Mouse (Mus musculus): Measurements from ENCODE around the gene Akr1c13. TPM values are rescaled to one million over a fixed set of nuclear protein-coding genes. Genes with fewer than 3 reads are reported as not detected.

Akr1c13 gene
- polyA plus RNA-seq (2017; shearing (Covaris generic)): 10.0 TPM

DNA sequence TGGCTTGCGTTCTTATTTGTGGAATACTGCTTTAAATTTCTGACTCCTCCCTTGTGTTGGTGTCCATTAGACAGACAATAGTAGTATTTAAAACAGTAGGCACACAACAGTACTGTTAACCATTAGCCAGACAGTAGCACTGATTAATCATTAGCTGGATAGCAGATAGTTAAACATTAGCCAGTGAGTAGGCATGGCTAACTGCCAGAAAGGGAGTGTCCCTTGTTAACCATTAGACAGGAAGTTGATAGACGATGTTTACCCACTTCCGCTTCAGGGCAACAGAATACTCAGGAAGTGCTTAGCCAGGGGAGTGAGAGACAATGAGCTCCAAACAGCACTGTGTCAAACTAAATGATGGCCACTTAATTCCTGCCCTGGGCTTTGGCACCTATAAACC is at the start of gene Akr1c13:
Gene Akr1c13 (plus strand): TSS at position 247 of the 400 bp plus-strand sequence.

DNA sequence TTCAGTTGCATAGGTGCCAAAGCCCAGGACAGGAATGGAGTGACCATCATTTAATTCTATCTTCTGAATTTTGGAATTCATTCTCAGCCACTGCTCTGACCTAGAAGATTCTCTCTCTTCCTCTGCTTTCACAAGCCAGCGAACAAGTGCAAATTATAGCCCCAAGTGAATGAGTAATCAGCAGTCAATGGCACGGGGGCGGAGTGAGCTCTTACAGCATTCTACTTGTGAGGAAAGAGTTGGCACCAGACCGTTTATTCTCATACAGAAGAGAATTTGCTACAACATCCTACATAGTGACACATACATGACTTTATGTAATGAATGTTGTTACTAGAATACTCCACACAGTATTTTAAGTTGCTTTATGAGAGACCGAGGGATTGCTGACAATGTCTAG is 40.4 kb upstream of the Akr1c13 start, which contains the start of gene Akr1c18:
Gene Akr1c18 (minus strand): TSS at position 137 of the 400 bp plus-strand sequence.

DNA sequence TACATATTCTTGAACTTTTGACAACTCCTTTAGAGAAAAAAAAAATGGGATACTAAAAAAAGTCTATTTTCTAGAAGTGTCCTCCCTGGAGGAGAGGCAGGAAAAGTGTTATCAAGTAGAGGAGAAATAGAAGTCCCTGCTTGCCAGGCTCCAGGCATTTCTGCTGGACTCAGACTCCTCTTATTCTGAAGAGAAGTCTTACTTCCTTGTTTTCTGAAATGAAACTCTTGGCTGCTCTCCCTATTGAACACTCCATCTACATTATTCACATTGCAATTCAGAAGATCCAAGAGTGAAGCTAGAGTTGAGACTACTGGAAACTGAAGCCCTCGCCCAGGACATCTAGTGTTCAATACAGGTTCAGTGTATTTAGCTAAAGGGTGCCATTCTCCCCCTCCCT is 37.5 kb downstream of the Akr1c13 start, which contains the start of gene Akr1c19:
Gene Akr1c19 (plus strand): TSS at position 260 of the 400 bp plus-strand sequence.

Other genes starting within 250 kb of the Akr1c13 start
- not detected for gene Ucn3, start 245.8 kb upstream of the Akr1c13 start, polyA plus RNA-seq (2017; shearing (Covaris generic))
- gene Akr1c14, start 142.1 kb upstream of the Akr1c13 start, polyA plus RNA-seq (2017; shearing (Covaris generic)): not detected
- gene Akr1c18, start 40.5 kb upstream of the Akr1c13 start, polyA plus RNA-seq (2017; shearing (Covaris generic)): not detected
- not detected for gene Akr1c19, start 37.5 kb downstream of the Akr1c13 start, polyA plus RNA-seq (2017; shearing (Covaris generic))
- gene Akr1c12, start 88.3 kb downstream of the Akr1c13 start, polyA plus RNA-seq (2017; shearing (Covaris generic)): 2.8 TPM
- gene Akr1c6, start 243.2 kb downstream of the Akr1c13 start, polyA plus RNA-seq (2017; shearing (Covaris generic)): not detected

Measured in effector memory CD4-positive, alpha-beta T cell, adult 7 months (primary cell).